Mouse (Mus musculus) hindbrain, embryonic 12.5 days (tissue): Measurements from ENCODE around the gene Zbtb34. TPM values are rescaled to one million over a fixed set of nuclear protein-coding genes. Genes with fewer than 3 reads are reported as not detected.

Experiments used
- ATAC-seq: fragments of 200-750 bp; cut with Nextera tagmentation; 2 replicates; pipeline ENCODE4 v1.8.0; 2017; ENCODE audit warnings: moderate TSS enrichment; ENCODE audit not compliant: low FRiP score
- H3K27ac ChIP-seq: fragments of 300-500 bp; sonication (generic); 2 replicates; pipeline ENCODE4 v1.5.1; 2016; ENCODE audit warnings: mild to moderate bottlenecking
- H3K27me3 ChIP-seq: fragments of 300-500 bp; sonication (generic); 2 replicates; pipeline ENCODE4 v1.6.1; 2016; ENCODE audit warnings: mild to moderate bottlenecking
- H3K36me3 ChIP-seq: fragments of 300-500 bp; sonication (generic); 2 replicates; pipeline ENCODE4 v1.6.1; 2016; ENCODE audit warnings: mild to moderate bottlenecking
- H3K4me1 ChIP-seq: fragments of 300-500 bp; sonication (generic); 2 replicates; pipeline ENCODE4 v1.6.1; 2016
- H3K4me2 ChIP-seq: fragments of 300-500 bp; sonication (generic); replicated peaks from 2 replicates; pipeline ENCODE4 v1.6.1; 2016; ENCODE audit warnings: mild to moderate bottlenecking
- H3K4me3 ChIP-seq: fragments of 300-500 bp; sonication (generic); 2 replicates; pipeline ENCODE4 v1.5.1; 2016; ENCODE audit warnings: mild to moderate bottlenecking
- H3K9ac ChIP-seq: fragments of 300-500 bp; sonication (generic); 2 replicates; pipeline ENCODE4 v1.6.1; 2016; ENCODE audit warnings: mild to moderate bottlenecking, moderate library complexity
- H3K9me3 ChIP-seq: fragments of 300-500 bp; sonication (generic); replicated peaks from 2 replicates; pipeline ENCODE4 v1.6.1; 2016; ENCODE audit warnings: mild to moderate bottlenecking
- WGBS: fragments of 180-500 bp; shearing (Covaris S2); methylation state at CpG from one replicate; pipeline ENCODE4 v1.1.7; 2016; 5-methylcytosine and 5-hydroxymethylcytosine counted together
- polyA plus RNA-seq: library from polyadenylated mRNA; unstranded; fragments of >200 nt; fragmentation: Nextera tagmentation; extraction: Ambion mirVana; gene quantifications from 2 replicates; pipeline ENCODE4 v1.2.1, GENCODE M21; 2016

The Zbtb34 gene
- polyA plus RNA-seq, 1 experiment from 2014 or later, result 10.0 TPM

- no peak overlapping the region for H3K27ac ChIP-seq
- H3K27me3 ChIP-seq, result no peaks in the 10 kb centered on the region
- peaks cover 69% of the 10 kb centered on the region for H3K36me3 ChIP-seq
- H3K4me3 ChIP-seq, result no peak overlapping the region
- 93% methylated on average over 5 of the region's 5 CpGs for WGBS
- ATAC-seq, result no peak
- H3K9ac ChIP-seq, result no peak overlapping the region
- no peaks in the 10 kb centered on the region for H3K4me1 ChIP-seq
- H3K4me2 ChIP-seq, result no peak overlapping the region
- H3K9me3 ChIP-seq, result no peaks in the 10 kb centered on the region
These were observed 25.1 kb upstream of the Zbtb34 start for GRCm38 (mm10) chr2:33456242-33456641.

GRCm38 (mm10) chr2:33455350-33455749 is 24.2 kb upstream of the Zbtb34 start:
- Histone ChIP-seq H3K27ac (no peak overlapping the region), H3K4me3 (no peak overlapping the region), H3K4me1 (no peaks in the 10 kb centered on the region), H3K27me3 (no peaks in the 10 kb centered on the region), H3K36me3 (peaks cover 71% of the 10 kb centered on the region), H3K9me3 (no peaks in the 10 kb centered on the region), H3K4me2 (no peak overlapping the region), H3K9ac (no peak overlapping the region)
- no peak for ATAC-seq
- WGBS, result 89% methylated on average over 3 of the region's 3 CpGs

GRCm38 (mm10) chr2:33454816-33455215 is 23.7 kb upstream of the Zbtb34 start:
- H3K27me3 ChIP-seq, result no peaks in the 10 kb centered on the region
- H3K4me3 ChIP-seq, result no peak overlapping the region
- H3K27ac ChIP-seq, result no peak overlapping the region
- 85% methylated on average over 8 of the region's 8 CpGs for WGBS
- H3K36me3 ChIP-seq, result peaks cover 68% of the 10 kb centered on the region
- H3K9ac ChIP-seq, result no peak overlapping the region
- no peaks in the 10 kb centered on the region for H3K9me3 ChIP-seq
- H3K4me1 ChIP-seq, result no peaks in the 10 kb centered on the region
- ATAC-seq, result no peak
- no peak overlapping the region for H3K4me2 ChIP-seq

- no peak for ATAC-seq
- Histone ChIP-seq H3K9me3 (no peaks in the 10 kb centered on the region), H3K9ac (no peak overlapping the region), H3K4me1 (no peaks in the 10 kb centered on the region), H3K4me3 (no peak overlapping the region), H3K27me3 (no peaks in the 10 kb centered on the region), H3K4me2 (no peak overlapping the region), H3K27ac (no peak overlapping the region), H3K36me3 (peaks cover 70% of the 10 kb centered on the region)
- 92% methylated on average over 3 of the region's 3 CpGs for WGBS
These were observed 22.4 kb upstream of the Zbtb34 start for GRCm38 (mm10) chr2:33453476-33453875.

GRCm38 (mm10) chr2:33452721-33453120 is 21.6 kb upstream of the Zbtb34 start:
- Histone ChIP-seq H3K9ac (no peak overlapping the region), H3K27me3 (no peaks in the 10 kb centered on the region), H3K4me3 (no peak overlapping the region), H3K4me2 (no peak overlapping the region), H3K36me3 (peaks cover 66% of the 10 kb centered on the region), H3K27ac (no peak overlapping the region), H3K4me1 (no peaks in the 10 kb centered on the region), H3K9me3 (no peaks in the 10 kb centered on the region)
- ATAC-seq, result no peak
- WGBS, result 96% methylated on average over 5 of the region's 5 CpGs

GRCm38 (mm10) chr2:33452140-33452539 is 21.0 kb upstream of the Zbtb34 start:
- Histone ChIP-seq H3K4me2 (no peak overlapping the region), H3K27me3 (no peaks in the 10 kb centered on the region), H3K36me3 (peaks cover 66% of the 10 kb centered on the region), H3K4me3 (no peak overlapping the region), H3K9ac (no peak overlapping the region), H3K4me1 (no peaks in the 10 kb centered on the region), H3K9me3 (no peaks in the 10 kb centered on the region), H3K27ac (no peak overlapping the region)
- no peak for ATAC-seq
- 59% methylated on average over 4 of the region's 4 CpGs for WGBS

GRCm38 (mm10) chr2:33451038-33451978 is 20.2 kb upstream of the Zbtb34 start:
- no peak overlapping the region for H3K4me2 ChIP-seq
- H3K9ac ChIP-seq, result no peak overlapping the region
- no peak for ATAC-seq
- H3K27ac ChIP-seq, result no peak overlapping the region
- WGBS, result 86% methylated on average over 11 of the region's 11 CpGs
- peaks cover 66% of the 10 kb centered on the region for H3K36me3 ChIP-seq
- no peaks in the 10 kb centered on the region for H3K4me1 ChIP-seq
- no peaks in the 10 kb centered on the region for H3K9me3 ChIP-seq
- no peak overlapping the region for H3K4me3 ChIP-seq
- no peaks in the 10 kb centered on the region for H3K27me3 ChIP-seq

GRCm38 (mm10) chr2:33449119-33449873 is 18.2 kb upstream of the Zbtb34 start:
- Histone ChIP-seq H3K4me3 (no peak overlapping the region), H3K27ac (no peak overlapping the region), H3K4me1 (no peaks in the 10 kb centered on the region), H3K27me3 (no peaks in the 10 kb centered on the region), H3K9ac (no peak overlapping the region), H3K4me2 (no peak overlapping the region), H3K36me3 (peaks cover 50% of the 10 kb centered on the region), H3K9me3 (no peaks in the 10 kb centered on the region)
- 91% methylated on average over 22 of the region's 22 CpGs for WGBS
- ATAC-seq, result no peak

GRCm38 (mm10) chr2:33446796-33447195 is 15.7 kb upstream of the Zbtb34 start:
- WGBS, result 64% methylated on average over 1 of the region's 1 CpGs
- H3K27ac ChIP-seq, result no peak overlapping the region
- H3K4me3 ChIP-seq, result no peak overlapping the region
- no peaks in the 10 kb centered on the region for H3K4me1 ChIP-seq
- ATAC-seq, result no peak
- no peak overlapping the region for H3K4me2 ChIP-seq
- no peak overlapping the region for H3K9ac ChIP-seq
- H3K9me3 ChIP-seq, result no peaks in the 10 kb centered on the region
- H3K27me3 ChIP-seq, result no peaks in the 10 kb centered on the region
- H3K36me3 ChIP-seq, result peaks cover 27% of the 10 kb centered on the region

GRCm38 (mm10) chr2:33445741-33446140 is 14.6 kb upstream of the Zbtb34 start:
- Histone ChIP-seq H3K9ac (no peak overlapping the region), H3K4me3 (no peak overlapping the region), H3K36me3 (peaks cover 17% of the 10 kb centered on the region), H3K9me3 (no peaks in the 10 kb centered on the region), H3K4me1 (peaks cover 4% of the 10 kb centered on the region; the same call in 1 of the 2 replicates), H3K27me3 (no peaks in the 10 kb centered on the region), H3K4me2 (no peak overlapping the region), H3K27ac (no peak overlapping the region)
- no peak for ATAC-seq
- 95% methylated on average over 5 of the region's 5 CpGs for WGBS

GRCm38 (mm10) chr2:33444862-33445261 is 13.7 kb upstream of the Zbtb34 start:
- Histone ChIP-seq H3K27ac (no peak overlapping the region), H3K4me2 (no peak overlapping the region), H3K4me3 (no peak overlapping the region), H3K36me3 (peaks cover 13% of the 10 kb centered on the region), H3K9me3 (no peaks in the 10 kb centered on the region), H3K9ac (no peak overlapping the region), H3K27me3 (0 out of 2 replicates have a peak, but pooled peaks cover 1% of the 10 kb centered on the region), H3K4me1 (peaks cover 10% of the 10 kb centered on the region)
- no peak for ATAC-seq

GRCm38 (mm10) chr2:33444358-33444757 is 13.2 kb upstream of the Zbtb34 start:
- WGBS, result 35% methylated on average over 5 of the region's 5 CpGs
- ATAC-seq, result no peak
- H3K9ac ChIP-seq, result no peak overlapping the region
- no peak overlapping the region for H3K4me2 ChIP-seq
- H3K4me3 ChIP-seq, result no peak overlapping the region
- H3K27me3 ChIP-seq, result 0 out of 2 replicates have a peak, but pooled peaks cover 4% of the 10 kb centered on the region
- H3K27ac ChIP-seq, result no peak overlapping the region
- H3K9me3 ChIP-seq, result no peaks in the 10 kb centered on the region
- H3K36me3 ChIP-seq, result peaks cover 9% of the 10 kb centered on the region
- peaks cover 15% of the 10 kb centered on the region for H3K4me1 ChIP-seq
